Mouse (Mus musculus) heart, adult 2 months (tissue): ENCODE data around the gene Ctrb1. TPM values are rescaled to one million over a fixed set of nuclear protein-coding genes. Genes with fewer than 3 reads are reported as not detected.

ENCODE experiments used
- DNase-seq, 2 experiments: peaks; one replicate each; pipeline ENCODE4 v3.0.0; 2021
- H3K27ac ChIP-seq: fragments of 200-600 bp; 2 replicates; pipeline ENCODE4 v1.8.1; 2022
- H3K27me3 ChIP-seq: fragments of 200-500 bp; 2 replicates; pipeline ENCODE4 v1.6.1; 2012; ENCODE audit warnings: mild to moderate bottlenecking, low read length, inconsistent platforms, mixed read lengths; ENCODE audit not compliant: control insufficient read depth, insufficient read depth
- H3K36me3 ChIP-seq: fragments of 200-500 bp; 2 replicates; pipeline ENCODE4 v1.6.1; 2012; ENCODE audit warnings: low read length, inconsistent platforms; ENCODE audit not compliant: control insufficient read depth, insufficient read depth
- H3K4me1 ChIP-seq: fragments of 200-500 bp; 2 replicates; pipeline ENCODE4 v1.6.1; 2011; ENCODE audit warnings: low read length; ENCODE audit not compliant: control insufficient read depth, insufficient read depth
- H3K4me3 ChIP-seq: fragments of 200-600 bp; 2 replicates; pipeline ENCODE4 v1.8.1; 2022
- H3K79me2 ChIP-seq: fragments of 200-500 bp; replicated peaks from 2 replicates; pipeline ENCODE4 v1.6.1; 2012; ENCODE audit warnings: mild to moderate bottlenecking, inconsistent platforms, low read length, moderate library complexity, mixed read lengths; ENCODE audit not compliant: control insufficient read depth, insufficient read depth
- H3K9ac ChIP-seq: fragments of 200-500 bp; 2 replicates; pipeline ENCODE4 v1.6.1; 2012; ENCODE audit warnings: low read depth, mild to moderate bottlenecking, control low read depth, inconsistent platforms, low read length, mixed read lengths
- CTCF ChIP-seq: fragments of 200-600 bp; IDR thresholded peaks from 2 replicates; pipeline ENCODE4 v1.8.1; 2022; ENCODE audit warnings: antibody characterized with exemption, mild to moderate bottlenecking, moderate library complexity
- EP300 ChIP-seq: fragments of 200-500 bp; IDR thresholded peaks from 2 replicates; pipeline ENCODE4 v1.6.1; 2011; ENCODE audit warnings: low read depth, low read length, control low read depth; ENCODE audit not compliant: insufficient read depth
- POLR2A ChIP-seq: fragments of 200-500 bp; IDR thresholded peaks from 2 replicates; pipeline ENCODE4 v1.6.1; 2011; ENCODE audit warnings: mild to moderate bottlenecking, low read depth, low read length, control low read depth; ENCODE audit not compliant: insufficient read depth
- WGBS: fragments of 180-500 bp; shearing (Covaris S2); methylation state at CpG from one replicate; pipeline ENCODE4 v1.1.7; 2018; 5-methylcytosine and 5-hydroxymethylcytosine counted together
- intact Hi-C: fragments of 180-260 bp; cut with DNase I; formaldehyde crosslinking; loops from one replicate; pipeline ENCODE4 v1.15.1; 2025
- polyA plus RNA-seq: library from polyadenylated mRNA; depleted of rRNA; stranded (reverse); fragments of >200 nt; gene quantifications from 2 replicates; pipeline ENCODE4 v1.2.3, GENCODE M21; 2012
- total RNA-seq, 2 experiments: library from RNA; stranded (reverse); gene quantifications; 2 replicates each; pipeline ENCODE4 v1.2.3; 2021

The Ctrb1 gene
- total and polyA plus RNA-seq, 3 experiments, result 0.68 TPM; not detected in 2

- intact Hi-C loops, result no loop called here
These were observed 34.5 kb upstream of the Ctrb1 start for GRCm38 (mm10) chr8:111725341-111725740.

GRCm38 (mm10) chr8:111720115-111720544 lies 29.3 kb upstream of the Ctrb1 start:
- no peaks in the 10 kb centered on the region for H3K36me3 ChIP-seq
- intact Hi-C loops, result no loop called here

More at GRCm38 (mm10) chr8:111725341-111725740, 34.5 kb upstream of the Ctrb1 start:
- Histone ChIP-seq H3K27ac (peak overlapping the region; percentile 84), H3K4me1 (peaks cover 44% of the 10 kb centered on the region), H3K27me3 (no peaks in the 10 kb centered on the region), H3K79me2 (peaks cover 18% of the 10 kb centered on the region), H3K36me3 (peaks cover 11% of the 10 kb centered on the region), H3K4me3 (no peak overlapping the region), H3K9ac (no peak overlapping the region)
- TF ChIP-seq EP300, result no peak
- no peak for TF ChIP-seq CTCF
- 51% methylated on average over 6 of the region's 6 CpGs for WGBS
- no peak for DNase-seq

GRCm38 (mm10) chr8:111718937-111719336 lies 28.1 kb upstream of the Ctrb1 start:
- TF ChIP-seq POLR2A (no peak), EP300 (no peak), CTCF (no peak)
- Histone ChIP-seq H3K79me2 (peaks cover 8% of the 10 kb centered on the region), H3K4me1 (peaks cover 20% of the 10 kb centered on the region), H3K36me3 (no peaks in the 10 kb centered on the region), H3K27ac (peak overlapping the region; percentile 23; the same call in 1 of the 2 replicates), H3K9ac (no peak overlapping the region), H3K27me3 (no peaks in the 10 kb centered on the region), H3K4me3 (no peak overlapping the region)
- DNase-seq, result peak in 1 of 2 experiments; percentile 5
- 29% methylated on average over 5 of the region's 5 CpGs for WGBS
- intact Hi-C loops, result loop anchor here (5.0 kb wide), 1 partner anchor 63 kb away; no protein-coding TSS in a partner anchor

More at GRCm38 (mm10) chr8:111720115-111720544, 29.3 kb upstream of the Ctrb1 start:
- H3K79me2 ChIP-seq, result peaks cover 14% of the 10 kb centered on the region
- peaks cover 29% of the 10 kb centered on the region for H3K4me1 ChIP-seq
- H3K27me3 ChIP-seq, result no peaks in the 10 kb centered on the region
- no peak overlapping the region for H3K4me3 ChIP-seq
- H3K27ac ChIP-seq, result no peak overlapping the region
- no peak overlapping the region for H3K9ac ChIP-seq
- TF ChIP-seq POLR2A, result no peak
- TF ChIP-seq EP300, result no peak
- TF ChIP-seq CTCF, result no peak
- DNase-seq, result no peak
- WGBS, result 36% methylated on average over 4 of the region's 4 CpGs

GRCm38 (mm10) chr8:111717866-111718265 lies 27.1 kb upstream of the Ctrb1 start:
- H3K9ac ChIP-seq, result no peak overlapping the region
- no peaks in the 10 kb centered on the region for H3K36me3 ChIP-seq
- no peak overlapping the region for H3K4me3 ChIP-seq
- DNase-seq, result peak; percentile 63 to 65
- H3K27me3 ChIP-seq, result no peaks in the 10 kb centered on the region
- WGBS, result 21% methylated on average over 6 of the region's 6 CpGs
- H3K4me1 ChIP-seq, result peaks cover 19% of the 10 kb centered on the region
- 0 out of 2 replicates have a peak, but pooled peaks have one; percentile 8 for TF ChIP-seq EP300
- peak; percentile 63 for TF ChIP-seq CTCF
- TF ChIP-seq POLR2A, result no peak
- peaks cover 8% of the 10 kb centered on the region for H3K79me2 ChIP-seq
- H3K27ac ChIP-seq, result peak overlapping the region; percentile 93
- intact Hi-C loops, result loop anchor here (5.0 kb wide), 1 partner anchor 64 kb away; no protein-coding TSS in a partner anchor

- Histone ChIP-seq H3K9ac (no peak overlapping the region), H3K27ac (peak overlapping the region; percentile 93), H3K4me3 (no peak overlapping the region), H3K27me3 (no peaks in the 10 kb centered on the region), H3K79me2 (peaks cover 8% of the 10 kb centered on the region), H3K36me3 (no peaks in the 10 kb centered on the region), H3K4me1 (peaks cover 19% of the 10 kb centered on the region)
- no peak for DNase-seq
- intact Hi-C loops, result loop anchor here (5.0 kb wide), 1 partner anchor 65 kb away; no protein-coding TSS in a partner anchor
- WGBS, result 27% methylated on average over 4 of the region's 4 CpGs
- TF ChIP-seq CTCF (no peak), POLR2A (no peak), EP300 (no peak)
These were observed 26.6 kb upstream of the Ctrb1 start for GRCm38 (mm10) chr8:111717488-111717792.

GRCm38 (mm10) chr8:111716603-111717487 lies 26.0 kb upstream of the Ctrb1 start:
- H3K27me3 ChIP-seq, result no peaks in the 10 kb centered on the region
- peak overlapping the region; percentile 54 for H3K9ac ChIP-seq
- 17% methylated on average over 10 of the region's 10 CpGs for WGBS
- peak; percentile 75 to 85 for DNase-seq
- H3K4me3 ChIP-seq, result no peak overlapping the region
- peaks cover 19% of the 10 kb centered on the region for H3K4me1 ChIP-seq
- H3K79me2 ChIP-seq, result peaks cover 8% of the 10 kb centered on the region
- H3K27ac ChIP-seq, result peak overlapping the region; percentile 93
- no peaks in the 10 kb centered on the region for H3K36me3 ChIP-seq
- 0 out of 2 replicates have a peak, but pooled peaks have one; percentile 2 for TF ChIP-seq EP300
- no peak for TF ChIP-seq CTCF
- intact Hi-C loops, result loop anchor here (5.0 kb wide), 1 partner anchor 65 kb away; no protein-coding TSS in a partner anchor
